Mouse (Mus musculus): ENCODE measurements around the gene Mtor. TPM values are rescaled to one million over a fixed set of nuclear protein-coding genes. Genes with fewer than 3 reads are reported as not detected.
A peak's percentile ranks its signal among the peaks of the same experiment; 100 is the strongest.

The Mtor gene
- total RNA-seq, 4 experiments from 2014 or later, result 85.6 to 96.1 (median 92.3) TPM

GRCm38 (mm10) chr4:148591171-148591630, 142.8 kb downstream of the Mtor start, which contains the start of gene Srm:
Srm (plus strand) TSS chr4:148591503.
- peak; percentile 85 to 99 for DNase-seq (ENCODE audit: low spot score in 2 of 2)

- no peak for DNase-seq (ENCODE audit: low spot score in 2 of 2)
Measured at GRCm38 (mm10) chr4:148591637-148592380, 143.4 kb downstream of the Mtor start.

- DNase-seq (ENCODE audit: low spot score in 2 of 2), result no peak
Measured at GRCm38 (mm10) chr4:148593996-148594395, 145.6 kb downstream of the Mtor start.

GRCm38 (mm10) chr4:148595916-148596315, 147.5 kb downstream of the Mtor start:
- no peak for DNase-seq (ENCODE audit: low spot score in 2 of 2)

GRCm38 (mm10) chr4:148596731-148597130, 148.3 kb downstream of the Mtor start:
- DNase-seq (ENCODE audit: low spot score in 2 of 2), result no peak

- no peak for DNase-seq (ENCODE audit: low spot score in 2 of 2)
Measured at GRCm38 (mm10) chr4:148598826-148599225, 150.4 kb downstream of the Mtor start.

- DNase-seq (ENCODE audit: low spot score in 2 of 2), result no peak
Measured at GRCm38 (mm10) chr4:148600316-148600715, 151.9 kb downstream of the Mtor start.

- no peak for DNase-seq (ENCODE audit: low spot score in 2 of 2)
Measured at GRCm38 (mm10) chr4:148601871-148602270, 153.5 kb downstream of the Mtor start.

- no peak for DNase-seq (ENCODE audit: low spot score in 2 of 2)
Measured at GRCm38 (mm10) chr4:148602357-148603120, 154.1 kb downstream of the Mtor start, which contains the start of gene Masp2. Masp2 (plus strand) TSS chr4:148602554.

- DNase-seq (ENCODE audit: low spot score in 2 of 2), result peak in 1 of 2 experiments; percentile 39
Measured at GRCm38 (mm10) chr4:148603376-148604139, 155.1 kb downstream of the Mtor start.

- DNase-seq (ENCODE audit: low spot score in 2 of 2), result peak in 1 of 2 experiments; percentile 83
Measured at GRCm38 (mm10) chr4:148604141-148604540, 155.7 kb downstream of the Mtor start.

GRCm38 (mm10) chr4:148604541-148605165, 156.2 kb downstream of the Mtor start:
- DNase-seq (ENCODE audit: low spot score in 2 of 2), result no peak

Other genes with a start within 250 kb of the Mtor start
- 10 to 100 TPM; 23.4 to 28.3 (median 26.2) TPM for gene Disp3, start 160.6 kb upstream of the Mtor start, total RNA-seq (2022)
- gene Ubiad1, start 3.8 kb upstream of the Mtor start, total RNA-seq (2022), result 10 to 100 TPM in 1 of 4 experiments, 1 to 10 TPM in 3; 7.9 to 10.3 (median 8.9) TPM
- gene Angptl7, start 51.8 kb downstream of the Mtor start, total RNA-seq (2022), result under 1 TPM; 0.50 to 0.84 (median 0.73) TPM
- gene Exosc10, start 109.8 kb downstream of the Mtor start, total RNA-seq (2022), result 10 to 100 TPM; 47.1 to 49.6 (median 48.2) TPM
- 10 to 100 TPM; 76.3 to 81.3 (median 77.7) TPM for gene Srm, start 142.9 kb downstream of the Mtor start, total RNA-seq (2022)
- 1 to 10 TPM; 1.9 to 4.2 (median 2.7) TPM for gene Masp2, start 153.9 kb downstream of the Mtor start, total RNA-seq (2022)
- 100 to 1,000 TPM; 182 to 208 (median 193) TPM for gene Tardbp, start 178.4 kb downstream of the Mtor start, total RNA-seq (2022)
- gene Gm572, start 194.7 kb downstream of the Mtor start, total RNA-seq (2022), result under 1 TPM in 2 of 4 experiments, not detected in 2; 0.23 to 0.44 TPM